Mouse (Mus musculus) right cerebral cortex, adult 2 months (tissue): ENCODE measurements around the gene Rbm38.

Source experiments
- DNase-seq, 2 experiments: peaks; one replicate each; pipeline ENCODE4 v3.0.0; 2021 to 2022; ENCODE audit warnings: low spot score in 2 of 2

Gene Rbm38

DNA sequence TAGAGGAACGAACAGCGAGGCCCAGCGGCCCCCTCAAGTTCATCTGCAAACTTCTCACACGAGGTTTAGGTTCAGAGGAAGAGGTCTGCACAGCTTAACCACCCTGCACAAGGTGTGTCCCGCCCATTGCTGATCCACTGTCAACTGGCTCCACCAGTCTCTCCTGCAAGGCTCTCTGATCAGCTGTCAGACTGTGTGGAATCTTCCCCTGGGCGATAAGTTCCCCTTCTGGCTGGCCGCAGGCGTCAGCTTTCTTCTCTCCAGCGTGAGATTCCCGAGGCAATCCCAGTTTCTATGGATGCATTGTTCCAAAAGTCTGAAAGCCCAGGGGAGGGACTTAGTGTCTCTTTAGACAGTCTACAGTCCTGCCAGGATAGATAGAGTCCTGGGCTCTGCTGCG lies 38.0 kb downstream of the Rbm38 start:
- no peak for DNase-seq

DNA sequence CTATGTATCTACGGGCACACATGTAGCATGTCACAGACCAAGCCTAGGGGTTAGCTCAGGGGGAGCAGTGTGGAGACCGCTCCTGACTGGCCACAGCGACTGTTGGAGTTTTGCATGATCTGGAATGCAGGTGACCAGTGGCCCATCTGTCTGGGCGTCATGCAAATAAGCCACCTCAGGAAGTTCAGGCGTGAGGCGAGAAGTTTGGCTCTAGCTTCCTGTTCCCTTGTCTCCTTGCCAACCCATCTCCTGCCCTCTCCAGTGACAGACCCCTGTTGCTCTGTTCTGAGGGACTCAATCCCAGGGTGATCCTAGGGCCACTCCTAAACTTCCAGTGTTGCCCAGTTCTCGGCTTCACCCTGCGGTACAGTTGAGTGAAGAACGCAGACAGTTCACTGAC lies 40.2 kb downstream of the Rbm38 start:
- no peak for DNase-seq

DNA sequence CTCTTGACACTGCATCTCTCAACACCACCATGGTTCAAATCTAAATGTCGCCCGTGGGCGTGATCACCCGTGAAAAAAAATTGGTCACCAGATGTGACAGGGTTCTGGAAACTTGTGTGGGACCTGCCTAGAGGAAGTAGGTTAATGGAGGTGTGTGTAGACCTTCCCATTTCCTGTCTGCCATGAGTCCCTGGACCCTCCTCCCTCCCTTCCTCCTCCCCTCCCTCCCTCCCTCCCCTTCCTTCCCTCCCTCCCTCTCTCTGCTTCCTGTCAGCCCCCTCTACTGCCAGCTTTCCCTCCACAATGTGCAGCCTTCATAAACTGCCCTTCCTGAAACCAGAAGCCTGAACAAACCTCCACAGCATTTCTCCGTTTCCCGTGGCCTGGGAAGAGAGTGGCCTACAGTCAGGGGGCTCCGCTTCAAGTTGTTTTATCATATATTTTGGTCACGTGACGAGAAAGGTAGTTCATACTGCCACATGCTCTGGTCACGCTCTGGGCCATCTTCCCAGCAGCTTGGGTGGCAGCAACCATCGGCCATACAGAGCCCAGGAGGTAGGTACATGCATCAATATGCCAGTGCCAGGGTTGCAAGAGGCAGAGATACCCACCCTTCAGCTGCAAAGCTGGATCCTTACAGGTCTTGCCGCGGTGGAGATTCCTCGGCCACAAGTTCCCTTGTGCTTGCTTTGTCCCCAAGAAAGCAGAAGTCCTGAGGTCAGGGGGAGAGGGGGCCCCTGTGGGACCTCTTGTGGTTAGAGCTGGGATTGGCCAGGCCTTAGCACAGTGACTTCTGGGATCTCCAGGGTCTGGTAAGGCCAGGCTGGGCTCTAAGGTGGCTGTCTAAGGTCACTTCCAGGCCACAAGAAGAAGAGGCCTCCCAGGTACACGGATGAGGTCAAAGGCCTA lies 41.4 kb downstream of the Rbm38 start:
- no peak for DNase-seq

DNA sequence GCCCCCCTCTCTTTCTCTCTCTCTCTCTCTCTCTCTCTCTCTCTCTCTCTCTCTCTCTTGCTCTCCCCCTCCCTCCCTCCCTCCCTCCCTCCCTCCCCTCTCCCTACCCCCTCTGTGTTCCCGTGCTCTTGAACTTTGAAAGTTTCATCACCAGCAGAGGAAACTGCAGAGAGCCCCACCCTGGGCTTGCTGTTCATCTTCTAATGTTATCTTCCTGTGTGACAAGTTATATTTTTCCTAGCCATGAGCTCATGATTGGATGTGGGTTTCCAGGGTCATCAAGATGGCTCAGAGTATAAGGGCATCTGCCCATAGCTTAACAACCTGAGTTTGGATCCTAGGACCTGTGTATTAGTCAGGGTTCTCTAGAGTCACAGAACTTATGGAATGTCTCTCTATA lies 42.9 kb downstream of the Rbm38 start:
- DNase-seq, result no peak

DNA sequence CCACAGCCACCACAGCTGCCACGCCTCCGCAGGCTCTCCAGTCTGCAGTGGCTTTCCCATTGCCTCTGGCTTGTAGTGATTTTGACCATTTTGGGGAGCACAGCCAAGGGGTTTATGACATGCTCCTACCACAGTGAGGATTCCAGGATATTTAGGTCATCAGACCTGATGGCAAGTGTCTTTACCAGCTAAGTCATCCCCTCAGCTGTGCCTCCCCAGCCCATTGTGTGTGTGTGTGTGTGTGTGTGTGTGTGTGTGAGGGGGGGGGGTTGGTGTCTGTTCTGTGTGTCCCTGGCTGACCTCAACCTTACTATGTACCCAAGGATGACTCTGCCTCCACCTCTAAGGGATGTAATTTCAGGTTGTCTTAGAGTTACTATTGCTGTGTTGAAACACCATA lies 44.6 kb downstream of the Rbm38 start:
- DNase-seq, result no peak

DNA sequence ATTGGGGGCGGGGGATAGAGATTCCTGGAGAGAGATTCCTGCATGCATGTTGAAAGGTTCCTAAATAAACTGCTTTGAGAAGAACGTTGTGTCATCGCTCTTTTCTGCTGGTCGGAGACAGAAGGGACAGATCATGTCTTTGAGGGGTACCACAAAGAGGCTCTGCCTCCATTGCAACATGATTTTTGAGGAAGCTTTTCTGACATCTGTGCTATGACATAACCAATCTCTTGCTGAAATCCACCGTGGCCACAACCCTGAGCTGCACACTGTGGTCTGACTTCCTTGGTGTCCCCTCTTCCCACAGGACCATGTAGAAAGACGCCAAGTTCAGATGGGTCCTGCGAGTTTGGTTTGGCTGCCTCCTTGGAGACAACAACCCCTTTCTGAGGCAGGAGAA lies 52.6 kb downstream of the Rbm38 start:
- no peak for DNase-seq

DNA sequence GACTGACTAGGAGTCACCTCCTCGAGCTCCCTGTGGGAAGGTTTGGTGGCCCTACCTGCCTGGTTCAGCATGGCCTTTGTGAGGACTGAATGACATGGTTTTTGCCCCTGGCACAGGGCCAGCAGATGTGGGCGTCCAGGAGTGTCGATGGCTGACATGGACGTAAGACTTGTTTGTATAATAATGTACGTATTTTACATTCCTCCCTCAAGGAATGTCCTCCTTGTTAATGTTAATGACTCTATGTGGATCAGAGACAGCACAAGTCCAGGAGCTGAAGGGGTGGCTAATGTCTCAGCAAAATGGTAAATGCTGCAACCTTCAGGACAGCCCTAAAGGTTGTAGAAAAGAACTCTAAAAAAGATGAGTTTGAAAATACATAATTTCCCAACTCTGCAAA lies 53.4 kb downstream of the Rbm38 start:
- no peak for DNase-seq

DNA sequence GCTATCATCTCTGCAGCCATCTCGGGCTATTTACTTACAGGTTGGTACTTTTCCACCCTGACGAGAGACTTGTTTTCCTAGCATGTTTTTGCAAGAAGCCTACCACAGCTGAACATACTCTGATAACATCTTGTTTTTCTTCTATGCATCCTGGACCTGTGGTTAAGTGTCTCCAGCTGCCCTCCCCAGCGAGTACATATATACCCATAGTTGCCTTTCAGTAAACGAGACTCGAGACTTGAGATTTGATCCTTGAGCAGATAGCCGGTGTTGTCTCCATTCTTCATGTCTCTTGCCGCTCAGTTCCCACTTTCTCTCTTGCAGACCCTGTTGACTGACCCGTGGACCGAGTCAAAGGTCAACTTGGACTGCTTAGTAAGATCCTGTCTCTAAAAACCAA lies 56.6 kb downstream of the Rbm38 start:
- no peak for DNase-seq

DNA sequence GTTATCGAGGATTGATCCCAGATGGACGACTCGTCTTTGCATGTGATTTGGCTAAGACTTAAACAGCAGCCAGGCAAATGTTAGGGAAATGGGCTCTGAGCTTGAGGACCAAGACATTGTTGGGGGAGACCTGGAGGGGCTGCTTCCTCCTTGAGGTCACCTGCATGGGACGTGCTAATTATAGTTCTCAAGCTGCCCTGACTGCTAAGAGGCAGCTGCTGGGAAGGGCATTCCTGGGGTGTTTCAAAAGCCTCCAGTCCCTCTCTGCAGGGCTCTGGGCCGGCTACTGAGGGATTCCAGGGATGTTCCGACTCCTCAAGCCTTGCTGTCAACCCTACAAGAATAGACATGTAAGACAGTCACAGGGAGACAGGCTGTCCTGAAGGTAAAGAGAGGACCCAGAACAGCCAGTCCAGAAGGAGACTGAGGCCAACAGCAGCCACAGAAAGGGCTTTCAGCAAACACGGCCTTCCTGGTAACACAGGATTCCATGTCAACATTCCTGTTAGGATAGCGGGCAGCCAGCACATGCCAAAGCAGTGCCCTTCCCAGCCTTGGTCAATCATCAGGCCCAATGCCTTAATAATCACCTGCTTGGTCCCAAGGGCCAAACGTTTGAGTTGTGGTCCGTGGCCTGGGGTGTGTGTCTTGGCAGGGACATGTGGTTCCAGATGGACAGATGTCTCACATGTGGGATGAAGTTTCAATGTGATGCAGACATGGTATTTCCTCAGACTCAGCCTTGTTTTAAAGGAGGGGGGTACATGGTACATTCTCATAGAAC lies 59.7 kb downstream of the Rbm38 start:
- no peak for DNase-seq

DNA sequence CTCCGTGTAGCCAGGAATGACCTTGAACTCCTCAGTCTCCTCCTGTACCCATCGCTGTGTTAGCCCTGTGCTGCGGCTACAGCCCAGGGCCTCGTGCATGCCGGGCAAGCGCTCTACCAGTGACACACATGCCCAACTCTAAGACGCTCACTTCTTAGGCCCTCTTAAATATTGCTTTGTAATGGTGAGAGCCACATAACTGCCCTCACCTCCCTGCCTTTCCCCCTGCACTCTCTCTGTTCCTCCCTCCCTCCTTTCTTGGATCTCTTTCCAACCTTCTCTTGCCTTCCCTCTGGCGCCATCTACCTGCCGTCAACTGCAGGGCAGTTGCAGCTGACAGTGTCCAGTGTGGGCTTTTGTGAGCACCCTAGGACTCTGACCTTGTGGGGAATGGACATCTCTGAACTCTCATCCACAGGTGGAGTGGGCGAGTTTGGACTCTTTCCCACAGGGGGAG lies 60.5 kb downstream of the Rbm38 start:
- peak; percentile 67 to 72 for DNase-seq

DNA sequence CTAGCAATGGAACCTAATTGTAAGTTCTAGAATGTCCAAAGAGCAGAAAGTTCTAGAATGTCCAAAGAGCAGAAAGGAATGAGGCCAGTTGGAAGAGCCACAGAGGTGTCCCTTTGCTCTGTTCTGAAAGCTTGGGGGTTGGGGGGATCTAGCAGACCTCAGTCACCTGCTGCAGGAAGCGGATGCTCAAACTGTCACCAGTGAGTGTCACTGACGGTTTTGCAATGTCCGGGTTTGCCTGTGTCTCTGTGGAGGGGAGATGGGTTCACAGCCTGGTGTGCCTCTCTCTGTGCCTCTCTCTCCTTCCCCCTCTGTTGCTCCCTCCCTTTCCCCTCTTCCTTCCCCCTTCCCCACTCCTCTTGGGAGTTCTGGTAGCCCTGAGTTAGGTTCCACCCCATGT lies 62.4 kb downstream of the Rbm38 start:
- no peak for DNase-seq

DNA sequence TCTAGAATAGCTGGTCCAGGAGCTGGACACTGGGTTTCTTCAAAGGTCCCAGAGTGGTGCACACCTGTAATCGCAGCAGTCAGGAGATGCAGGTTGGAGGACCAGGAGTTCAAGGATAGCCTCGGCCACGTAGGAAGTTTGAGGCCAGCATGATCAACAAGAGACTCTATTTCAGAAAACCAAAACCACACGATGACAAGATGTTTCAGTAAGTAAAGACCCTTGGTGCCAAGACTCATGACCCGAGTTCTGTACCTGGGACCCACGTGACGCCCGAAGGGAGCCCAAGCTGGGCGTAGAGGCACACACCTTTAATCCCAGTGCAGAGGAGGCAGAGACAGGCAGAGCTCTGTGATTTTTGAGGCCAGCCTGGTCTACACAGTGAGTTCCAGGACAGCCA lies 62.8 kb downstream of the Rbm38 start:
- no peak for DNase-seq

DNA sequence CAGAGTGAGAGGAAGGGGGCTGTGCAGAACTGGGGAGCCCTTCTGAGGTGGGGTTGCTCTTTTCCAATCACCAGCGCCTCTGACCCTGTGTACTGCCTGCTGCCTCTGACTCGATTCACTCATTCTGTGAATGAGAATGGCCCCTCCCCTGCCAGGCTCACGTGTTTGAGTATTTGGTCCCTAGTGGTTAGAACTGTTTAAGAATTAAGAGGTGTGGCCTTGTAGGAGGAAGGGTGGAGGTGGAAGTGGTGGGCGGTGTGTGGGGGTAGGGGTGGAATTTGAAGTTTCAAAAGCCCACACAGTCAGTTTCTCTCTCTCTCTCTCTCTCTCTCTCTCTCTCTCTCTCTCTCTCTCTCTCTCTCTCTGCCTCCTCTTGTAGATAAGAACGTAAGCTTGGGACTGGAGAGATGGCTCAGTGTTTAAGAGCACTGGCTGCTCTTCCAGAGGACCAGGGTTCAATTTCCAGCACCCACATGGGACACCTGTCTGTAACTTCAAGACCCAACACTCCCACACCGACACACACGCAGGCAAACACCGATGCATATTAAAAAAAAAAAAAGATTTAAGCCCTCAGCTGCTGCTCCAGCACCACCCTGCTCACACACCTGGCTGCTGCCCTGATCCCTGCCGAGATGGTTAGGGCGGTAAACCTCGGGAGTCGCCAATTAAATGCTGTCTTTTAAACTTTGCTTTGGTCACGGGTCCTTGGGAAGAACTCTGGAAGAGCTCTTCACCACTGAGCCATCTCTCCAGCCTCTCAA lies 63.6 kb downstream of the Rbm38 start:
- DNase-seq, result no peak
